22 mouse cellular contexts compared by ENCODE assay signal in genomic region chr12:33063250-33063649, GRCm38 (mm10). TPM values are rescaled to one million over a fixed set of nuclear protein-coding genes. Genes with fewer than 3 reads are reported as not detected.
"Had no signal": no experiment of that assay in that cellular context is flagged by ENCODE, and none has a peak within 500 bp of the region (broad histone marks: within the 10 kb centered on the region; RNA-seq: fewer than 3 reads in every experiment).

No protein-coding gene starts in this region.

- H3K4me3 ChIP-seq: layer of hippocampus, adult 2 months; limb, embryonic 12.5 days; limb, embryonic 15.5 days; midbrain, embryonic 13.5 days; myocyte; neural tube, embryonic 13.5 days had no signal

- DNase-seq: kidney, adult 2 months; kidney, postnatal 25 days; layer of hippocampus, adult 9-11 months; left cerebral cortex, postnatal 4 days; liver, postnatal 0 days; lung, embryonic 14.5 days; thymus, adult 18-20 months; thymus, postnatal 36 days had no signal

- H3K27ac ChIP-seq: kidney, postnatal 0 days; layer of hippocampus, adult 2 months; limb, embryonic 12.5 days; limb, embryonic 15.5 days; liver, embryonic 14.5 days; macrophage; midbrain, embryonic 13.5 days; neural tube, embryonic 13.5 days had no signal

- ATAC-seq: liver, postnatal 0 days; lung, postnatal 0 days; midbrain, embryonic 13.5 days; midbrain, embryonic 16.5 days had no signal

RNA-seq across cellular contexts. Expression of gene Cdhr3, which starts 29.4 kb away (rescaled TPM):
- total RNA-seq: megakaryocyte-erythroid progenitor cell, adult 5-6 weeks; monocyte, adult 5-6 weeks; neutrophil, adult 5-6 weeks had no signal
